Mouse (Mus musculus) ES-E14 (cell line): ENCODE results near the gene Rasa1. TPM values are rescaled to one million over a fixed set of nuclear protein-coding genes. Genes with fewer than 3 reads are reported as not detected.
A peak's percentile ranks its signal among the peaks of the same experiment; 100 is the strongest.

Experiments used
- DNase-seq: peaks from one replicate; pipeline ENCODE4 v3.0.0-alpha.2; 2013; ENCODE audit warnings: low read depth, low spot score
- H3K27ac ChIP-seq: 2 replicates; pipeline ENCODE4 v1.5.1; 2012; ENCODE audit warnings: low read depth, mild to moderate bottlenecking, low read length, moderate library complexity, mixed read lengths; ENCODE audit not compliant: poor library complexity, insufficient read depth, severe bottlenecking
- H3K36me3 ChIP-seq: 2 replicates; pipeline ENCODE4 v1.6.1; 2012; ENCODE audit warnings: mild to moderate bottlenecking, low read length, moderate library complexity, mixed read lengths; ENCODE audit not compliant: control insufficient read depth, poor library complexity, insufficient read depth, severe bottlenecking
- H3K4me1 ChIP-seq, 2 experiments: fragments of 150-350 bp in 1 of 2; sonication (generic) in 1 of 2; 2 replicates each; pipeline ENCODE4 v1.6.1; 2012; ENCODE audit warnings: low read length in 2 of 2, mild to moderate bottlenecking in 1 of 2, mixed read lengths in 1 of 2; ENCODE audit not compliant: control insufficient read depth in 2 of 2, insufficient read depth in 2 of 2, poor library complexity in 1 of 2
- H3K4me3 ChIP-seq, 2 experiments: fragments of 150-350 bp in 1 of 2; sonication (generic) in 1 of 2; 2 replicates each; pipeline ENCODE4 v1.5.1; 2012; ENCODE audit warnings: low read length in 2 of 2, low read depth in 1 of 2, mild to moderate bottlenecking in 1 of 2, mixed read lengths in 1 of 2; ENCODE audit not compliant: insufficient read depth in 1 of 2, poor library complexity in 1 of 2, severe bottlenecking in 1 of 2
- H3K9ac ChIP-seq: 2 replicates; pipeline ENCODE4 v1.6.1; 2012; ENCODE audit warnings: low read depth, mild to moderate bottlenecking, low read length, mixed read lengths; ENCODE audit not compliant: poor library complexity, insufficient read depth, severe bottlenecking
- H3K9me3 ChIP-seq: fragments of 150-350 bp; sonication (generic); 2 replicates; pipeline ENCODE4 v1.6.1; 2012; ENCODE audit warnings: low read depth, mild to moderate bottlenecking, low read length; ENCODE audit not compliant: control insufficient read depth, insufficient read depth
- CHD2 ChIP-seq: IDR thresholded peaks from 2 replicates; pipeline ENCODE4 v1.6.1; 2014; ENCODE audit warnings: mild to moderate bottlenecking, low read depth, low read length, inconsistent platforms
- HCFC1 ChIP-seq: IDR thresholded peaks from 2 replicates; pipeline ENCODE4 v1.6.1; 2012; ENCODE audit warnings: low read length, inconsistent platforms, borderline replicate concordance; ENCODE audit not compliant: insufficient read depth
- MAFK ChIP-seq: IDR thresholded peaks from 2 replicates; pipeline ENCODE4 v1.6.1; 2014; ENCODE audit warnings: mild to moderate bottlenecking, low read depth, low read length, inconsistent platforms; ENCODE audit not compliant: insufficient read depth
- in situ Hi-C, 2 experiments: fragments of 600-800 bp; cut with MboI; formaldehyde crosslinking; loops; one replicate each; pipeline ENCODE4 v1.15.1; 2025; ENCODE audit warnings: low sequenced_read_pairs in 2 of 2, inconsistent platforms in 1 of 2; ENCODE audit not compliant: unreplicated experiment in 2 of 2
- total RNA-seq: library from RNA; depleted of rRNA; stranded (reverse); fragments of 300-350 nt; gene quantifications from 2 replicates; pipeline ENCODE4 v1.2.3, GENCODE M21; 2012; rRNA removed

The Rasa1 gene
- total RNA-seq, 1 experiment: 34.8 TPM

GRCm38 (mm10) chr13:85188903-85189643 is 99.9 kb downstream of the Rasa1 start, which contains the start of gene Ccnh:
Gene Ccnh (plus strand): TSS chr13:85189408.
- Histone ChIP-seq H3K4me1 (no peaks in the 10 kb centered on the region), H3K4me3 (peak within 1 kb of the TSS; percentile 75 to 93), H3K27ac (peak within 1 kb of the TSS; percentile 4; the same call in 1 of the 2 replicates), H3K36me3 (peaks cover 5% of the 10 kb centered on the region; the same call in 1 of the 2 replicates), H3K9me3 (0 out of 2 replicates have a peak, but pooled peaks cover 1% of the 10 kb centered on the region), H3K9ac (peak within 1 kb of the TSS; percentile 83)
- peak; percentile 86 for DNase-seq
- peak; percentile 58; the same call in 1 of the 2 replicates for TF ChIP-seq HCFC1
- no peak for TF ChIP-seq MAFK
- TF ChIP-seq CHD2: no peak
- in situ Hi-C loops: no loop called here

Other genes with a start within 250 kb of the Rasa1 start
- 46.2 and 46.6 TPM in 2 replicates for gene Ccnh, start 99.7 kb downstream of the Rasa1 start, total RNA-seq